Mouse (Mus musculus): ENCODE measurements at regions not wholly inside any gene's neighbourhood (a gene's known extent, or its start where the extent isn't known, plus 50 kb on each side); places are given as distances from the start of the nearest gene placed in this dataset.

DNA sequence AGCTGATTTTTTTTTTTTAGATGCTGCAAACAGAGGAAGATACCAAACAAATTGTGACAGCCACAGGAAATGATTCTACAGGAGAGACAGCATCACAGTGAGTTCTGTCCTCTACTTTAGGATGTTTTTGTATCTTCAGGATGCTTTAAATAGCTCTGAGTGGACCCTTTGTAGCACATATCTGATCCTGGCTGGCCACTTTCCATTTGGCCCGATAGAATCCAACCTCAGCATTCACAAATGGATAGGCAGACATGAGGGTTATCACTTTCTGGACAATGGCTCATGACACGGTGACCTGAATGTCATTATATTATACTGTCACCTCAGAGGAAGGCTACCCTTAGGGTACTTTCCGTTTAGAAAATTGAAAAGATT, 379.3 kb downstream of the Gm10295 start:
- no peak for DNase-seq

- no peak for DNase-seq
Measured at GRCm38 (mm10) chr7:70971323-70972022, 379.8 kb downstream of the Gm10295 start.

DNA sequence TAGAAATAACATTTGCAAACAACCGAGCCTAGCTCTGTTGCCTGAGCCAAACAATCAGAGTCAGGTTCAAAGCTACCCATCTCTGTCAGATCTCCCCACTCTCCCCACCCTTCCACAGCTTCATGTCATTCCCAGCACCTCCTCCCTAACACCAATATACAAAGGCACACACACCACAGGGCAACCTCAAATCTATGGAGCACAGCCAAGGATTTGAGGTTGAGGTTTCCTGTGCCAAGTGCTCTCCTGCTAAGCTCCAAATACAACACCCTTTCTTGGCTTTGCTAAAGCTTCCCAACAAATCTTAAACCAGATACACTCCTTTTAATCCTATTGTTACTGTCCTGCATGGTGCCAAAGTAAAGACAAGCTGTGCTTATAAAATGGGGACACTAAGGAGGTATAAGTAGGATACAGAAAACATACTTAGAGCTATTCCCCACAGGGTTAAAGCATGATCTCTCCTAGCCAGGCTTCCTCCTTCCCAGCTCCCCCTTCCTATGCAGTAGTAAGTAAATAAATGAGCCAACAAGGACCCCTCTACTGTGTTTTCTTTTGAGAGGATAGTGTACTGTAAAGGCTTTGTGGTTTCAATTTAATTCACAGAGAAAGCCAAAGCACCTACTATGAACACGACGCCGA, 398.8 kb downstream of the Gm10295 start:
- DNase-seq, result no peak

DNA sequence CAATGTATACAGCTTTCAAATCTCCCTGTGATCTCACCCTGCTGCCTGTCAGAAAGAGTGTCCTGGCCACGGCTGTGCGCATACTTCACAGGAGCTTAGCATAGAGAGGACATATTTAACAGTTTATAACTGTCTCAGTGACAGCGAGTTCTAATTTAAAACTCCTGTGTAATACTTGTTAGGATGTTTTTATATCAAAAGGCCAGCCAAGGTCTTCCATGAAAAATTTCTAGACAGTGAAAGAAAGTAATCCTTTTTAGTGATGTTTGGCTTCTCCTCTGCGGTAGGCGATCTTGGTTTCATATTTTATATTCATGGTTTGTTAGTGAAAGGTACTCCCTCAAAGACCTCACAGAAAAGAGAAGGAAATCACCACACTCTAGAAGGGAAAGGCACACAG, 403.0 kb downstream of the Gm10295 start:
- no peak for DNase-seq

DNA sequence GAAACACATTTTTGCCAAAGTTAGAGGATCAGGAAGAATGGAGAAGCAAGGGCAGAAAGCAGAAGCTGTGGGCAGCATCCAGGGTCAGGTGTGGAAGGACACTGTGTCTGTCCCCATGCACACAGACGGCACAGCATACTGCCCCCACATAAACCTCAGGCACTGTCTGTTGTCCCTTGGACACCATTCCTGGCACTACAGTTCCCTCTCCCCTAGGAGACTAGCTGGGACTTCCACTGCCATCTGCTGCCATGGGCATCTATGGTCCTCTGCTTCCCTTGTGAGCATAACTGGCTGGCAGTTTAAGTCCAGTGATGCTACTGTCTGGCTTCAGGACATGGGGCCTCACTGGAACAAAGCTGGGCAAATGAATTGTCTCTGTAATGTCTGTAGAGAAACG, 405.0 kb downstream of the Gm10295 start:
- DNase-seq, result no peak

- no peak for DNase-seq
Measured at GRCm38 (mm10) chr7:70930911-70931310, 420.4 kb downstream of the Gm10295 start.

DNA sequence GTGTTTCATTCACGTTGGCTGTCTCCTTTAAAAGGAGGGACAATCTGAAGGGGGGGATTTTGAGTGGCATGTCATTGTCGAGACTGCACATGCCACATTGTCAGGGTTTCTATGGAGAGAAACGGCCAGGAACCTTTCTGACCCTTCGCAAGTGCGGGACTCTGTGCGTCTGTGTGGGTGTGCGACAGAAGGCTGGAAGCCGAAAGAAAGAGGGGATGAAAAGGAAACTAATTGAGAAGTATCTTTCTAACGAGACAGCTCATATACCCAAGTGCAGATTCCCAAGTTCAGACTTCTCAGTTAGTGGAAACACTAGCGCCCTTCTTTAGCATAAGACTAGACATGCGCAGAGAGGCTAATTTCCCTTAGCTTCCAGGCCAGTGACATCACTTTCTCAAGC, 421.4 kb downstream of the Gm10295 start:
- DNase-seq, result no peak

GRCm38 (mm10) chr7:70928001-70928400, 423.3 kb downstream of the Gm10295 start:
- DNase-seq, result no peak

GRCm38 (mm10) chr7:70917016-70917415, 434.3 kb downstream of the Gm10295 start:
- DNase-seq, result no peak

DNA sequence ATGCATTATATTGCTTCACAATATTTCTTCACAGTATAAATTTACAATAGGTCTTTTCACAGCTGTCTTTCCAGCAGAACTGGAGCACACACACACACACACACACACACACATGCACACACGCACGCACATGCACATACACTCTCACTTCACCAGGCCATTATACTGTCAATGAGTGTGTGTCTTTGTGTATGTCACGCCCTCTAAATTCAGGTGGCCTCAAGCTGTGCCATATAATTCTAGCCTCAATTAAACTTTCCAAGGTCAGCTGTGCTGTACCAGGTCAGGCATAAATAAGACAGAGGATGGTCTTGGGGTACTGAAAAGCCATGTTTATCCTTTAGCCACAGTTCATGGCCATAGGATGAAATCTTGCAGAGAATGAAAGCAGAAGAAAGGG, 442.4 kb downstream of the Gm10295 start:
- DNase-seq, result no peak

GRCm38 (mm10) chr7:70891700-70892099, 459.6 kb downstream of the Gm10295 start:
- DNase-seq, result no peak

- DNase-seq, result no peak
Measured at GRCm38 (mm10) chr7:70880496-70880895, 470.8 kb downstream of the Gm10295 start.

- no peak for DNase-seq
Measured at GRCm38 (mm10) chr7:70874393-70874792, 476.9 kb downstream of the Gm10295 start.

- no peak for DNase-seq
Measured at GRCm38 (mm10) chr7:70870841-70871534, 480.3 kb downstream of the Gm10295 start.

- DNase-seq, result no peak
Measured at GRCm38 (mm10) chr7:70869125-70869524, 482.2 kb downstream of the Gm10295 start.

DNA sequence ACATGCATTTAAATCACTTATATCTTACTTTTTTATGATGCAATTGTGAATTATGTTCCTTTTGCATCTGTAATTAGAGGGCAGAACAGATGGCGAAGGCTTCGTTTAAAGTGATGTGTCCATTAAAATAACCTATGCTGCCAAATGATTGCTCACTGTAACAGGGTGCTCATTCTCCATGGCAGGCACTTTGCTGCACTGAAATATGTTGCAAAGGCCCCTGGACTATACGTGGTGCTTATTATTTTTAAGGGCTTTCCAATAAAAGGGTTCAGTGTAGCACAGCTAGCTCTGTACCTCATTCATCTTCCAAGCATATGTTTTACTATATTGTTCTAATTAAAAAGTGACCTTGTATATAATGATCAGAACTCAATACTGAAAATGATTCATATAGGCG, 491.3 kb downstream of the Gm10295 start:
- DNase-seq, result no peak

- no peak for DNase-seq
Measured at GRCm38 (mm10) chr7:70850726-70851125, 484.2 kb upstream of the Nr2f2 start.

DNA sequence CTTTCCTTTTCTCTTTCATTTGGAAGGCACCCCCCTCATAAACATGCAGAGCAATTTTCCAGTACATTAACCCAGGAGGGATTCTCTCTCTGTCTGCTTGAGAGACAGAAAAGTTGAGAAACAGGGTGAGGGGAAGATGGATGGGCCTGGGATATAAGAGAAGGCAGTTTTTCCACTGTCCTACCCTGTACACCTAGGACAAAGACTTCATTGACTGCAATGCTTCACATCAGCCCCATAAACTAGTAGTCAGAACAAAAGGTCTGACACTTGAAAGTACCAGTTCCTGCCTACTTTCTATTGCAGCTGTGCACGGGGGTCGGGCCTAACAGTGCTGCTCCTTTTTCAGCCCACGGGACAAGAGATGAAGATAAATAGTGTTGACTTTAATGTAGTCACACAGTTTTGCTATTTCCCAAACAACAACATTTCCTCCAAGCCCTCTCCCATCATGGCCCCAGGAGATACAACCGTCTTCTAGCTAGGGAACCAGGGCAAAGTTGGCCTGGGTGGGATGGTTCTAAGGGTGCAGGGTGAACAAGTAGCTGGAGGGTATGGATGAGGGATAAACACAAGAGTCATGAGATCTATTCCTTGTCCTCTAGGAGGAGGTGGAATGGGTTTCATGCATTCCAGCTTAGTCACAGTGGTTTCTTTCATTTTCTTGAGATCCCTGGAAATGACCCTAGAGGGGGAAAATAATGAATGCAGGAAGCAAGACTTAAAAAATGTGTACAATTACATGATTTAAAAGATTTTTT, 481.7 kb upstream of the Nr2f2 start:
- no peak for DNase-seq

DNA sequence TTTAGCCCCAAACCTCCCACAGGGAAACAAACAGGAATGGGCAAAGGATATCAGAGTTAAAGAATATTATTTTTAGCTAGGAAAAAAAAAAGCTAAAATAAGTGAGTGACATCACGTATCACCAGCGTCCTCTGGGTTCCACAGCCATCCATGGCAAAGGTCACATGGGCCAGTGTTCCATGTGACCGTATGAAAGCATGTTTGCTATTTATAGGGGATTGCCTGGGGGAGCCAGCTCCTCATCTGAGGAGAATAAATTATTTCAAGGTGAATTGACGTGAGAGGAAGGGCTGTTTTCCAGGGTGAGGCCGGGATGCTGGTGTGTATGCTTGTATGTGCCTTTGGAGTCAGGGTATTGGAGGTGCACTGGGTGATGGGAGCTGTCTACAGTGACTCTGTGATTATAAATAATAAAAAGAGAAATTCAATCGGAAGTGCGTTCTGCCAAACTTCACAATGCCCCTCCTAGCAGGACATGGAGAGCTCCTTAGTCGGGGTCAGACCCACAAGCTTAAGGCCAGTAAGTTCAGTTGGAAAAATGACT, 481.0 kb upstream of the Nr2f2 start:
- no peak for DNase-seq

DNA sequence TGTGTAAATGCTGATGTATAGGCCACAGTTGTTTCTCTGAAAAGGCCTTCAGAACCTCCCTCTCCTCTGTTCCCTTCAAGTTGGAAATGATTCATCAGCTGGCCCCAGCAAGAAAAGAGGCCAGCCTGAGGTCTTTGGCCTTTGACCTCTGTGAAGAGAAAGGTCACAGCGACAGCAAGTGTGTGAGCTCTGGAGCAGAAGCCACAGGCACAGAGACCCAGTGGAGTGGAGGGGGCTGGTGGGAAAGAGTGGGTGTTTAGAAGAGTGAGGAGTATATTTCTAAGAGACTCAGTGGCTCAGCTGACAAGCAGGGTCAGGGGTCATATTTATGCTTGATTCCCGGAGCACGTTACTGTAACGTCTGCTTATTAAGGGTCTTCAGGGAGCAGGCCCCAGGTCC, 479.5 kb upstream of the Nr2f2 start:
- DNase-seq, result no peak

GRCm38 (mm10) chr7:70840142-70840541, 473.6 kb upstream of the Nr2f2 start:
- no peak for DNase-seq

- no peak for DNase-seq
Measured at GRCm38 (mm10) chr7:70839190-70839589, 472.7 kb upstream of the Nr2f2 start.

DNA sequence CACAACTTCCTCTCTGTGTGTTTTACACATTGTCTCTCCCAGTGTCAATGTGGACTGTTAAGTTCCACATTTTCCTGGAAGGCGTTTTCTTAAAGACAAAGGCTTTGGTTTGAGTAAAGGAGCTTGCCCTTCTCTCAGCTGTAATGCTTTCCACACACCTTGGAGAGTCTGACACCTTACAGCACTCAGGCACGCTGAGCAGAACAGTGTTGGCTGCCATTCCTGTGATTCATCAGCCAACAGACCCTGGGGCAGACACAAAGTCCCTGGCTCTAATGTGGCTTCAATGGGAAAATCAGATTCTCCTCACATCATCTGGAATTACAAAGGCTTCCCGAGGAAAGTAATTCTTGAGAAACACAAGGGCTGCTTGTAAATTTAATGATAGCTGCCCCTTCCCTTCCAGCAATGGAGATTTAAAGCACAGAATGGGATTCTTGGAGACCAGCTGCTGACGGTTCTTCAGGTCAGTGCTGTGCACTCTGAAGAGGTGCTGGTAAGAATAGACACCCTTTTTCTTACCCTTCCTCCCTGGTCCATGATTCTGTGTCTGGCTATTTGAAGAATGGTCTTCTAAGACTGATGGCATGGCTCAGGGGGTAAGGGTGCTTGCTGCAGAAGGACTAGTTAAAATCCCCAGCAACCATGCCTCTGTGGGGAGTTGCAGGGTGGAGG, 468.4 kb upstream of the Nr2f2 start:
- DNase-seq, result no peak

All from thymus, postnatal 4 days (tissue).